Mouse (Mus musculus): ENCODE results near the gene Gm21454. TPM values are rescaled to one million over a fixed set of nuclear protein-coding genes. Genes with fewer than 3 reads are reported as not detected.
"Not testable (repeated sequence)": the region's sequence is repeated elsewhere in the genome, so short reads cannot be mapped to it uniquely, and the experiment has no call there.

Gm21454 gene
- not detected in 2 replicates for polyA plus RNA-seq (2012; rRNA removed)

DNA sequence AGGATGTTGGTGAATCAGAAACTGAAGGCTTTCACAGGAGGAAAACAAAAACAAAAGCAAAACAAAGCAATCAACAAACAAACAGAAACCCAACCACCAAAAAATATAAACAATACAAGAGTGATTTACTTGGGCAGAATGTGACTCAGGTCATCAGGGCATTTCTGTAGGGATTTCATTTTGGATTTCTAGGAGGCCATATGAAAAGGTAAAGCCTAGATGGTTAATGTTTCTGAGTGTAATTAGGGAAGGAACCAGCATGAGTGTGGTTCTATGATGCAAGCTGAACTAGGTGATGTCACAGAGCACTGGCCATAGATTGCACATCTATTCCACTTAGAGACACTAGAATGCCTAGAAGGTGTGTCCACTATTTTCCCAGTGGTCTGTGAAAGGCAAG, at the start of gene Gm21454, which contains the start of gene Gm21440:
TSS of gene Gm21454 (plus strand) at position 352 of the 400 bp plus-strand sequence.
TSS of gene Gm21440 (plus strand) at position 301 of the 400 bp plus-strand sequence.
- not testable (repeated sequence) for DNase-seq (ENCODE audit: extremely low spot score in 1 of 2, low spot score in 1 of 2)

- DNase-seq (ENCODE audit: extremely low spot score in 1 of 2, low spot score in 1 of 2): not testable (repeated sequence)
These were observed 28.4 kb upstream of the Gm21454 start, which contains the start of gene Gm21828 for GRCm38 (mm10) chrY:13223828-13224227. Gm21828 (minus strand) TSS chrY:13223928.

- DNase-seq (ENCODE audit: extremely low spot score in 1 of 2, low spot score in 1 of 2): not testable (repeated sequence)
These were observed 96.7 kb downstream of the Gm21454 start, which contains the start of gene Gm21725 for GRCm38 (mm10) chrY:13348963-13349362. Gm21725 (minus strand) TSS chrY:13349063.

Other genes with a start within 250 kb of the Gm21454 start
- gene Gm20807, start 209.6 kb upstream of the Gm21454 start, polyA plus RNA-seq (2012; rRNA removed): not detected in 2 replicates
- not detected in 2 replicates for gene Gm21891, start 119.0 kb upstream of the Gm21454 start, polyA plus RNA-seq (2012; rRNA removed)
- not detected in 2 replicates for gene Gm21425, start 90.5 kb upstream of the Gm21454 start, polyA plus RNA-seq (2012; rRNA removed)
- gene Gm21828, start 28.5 kb upstream of the Gm21454 start, polyA plus RNA-seq (2012; rRNA removed): not detected in 2 replicates
- not detected in 2 replicates for gene Gm21440, start 51 bp upstream of the Gm21454 start, polyA plus RNA-seq (2012; rRNA removed)
- gene Gm21725, start 96.6 kb downstream of the Gm21454 start, polyA plus RNA-seq (2012; rRNA removed): not detected in 2 replicates
- not detected in 2 replicates for gene Gm21866, start 213.1 kb downstream of the Gm21454 start, polyA plus RNA-seq (2012; rRNA removed)
- gene Gm20773, start 241.6 kb downstream of the Gm21454 start, polyA plus RNA-seq (2012; rRNA removed): not detected in 2 replicates